Mouse (Mus musculus): ENCODE measurements at regions not wholly inside any gene's neighbourhood (a gene's known extent, or its start where the extent isn't known, plus 50 kb on each side); places are given as distances from the start of the nearest gene placed in this dataset.

DNA sequence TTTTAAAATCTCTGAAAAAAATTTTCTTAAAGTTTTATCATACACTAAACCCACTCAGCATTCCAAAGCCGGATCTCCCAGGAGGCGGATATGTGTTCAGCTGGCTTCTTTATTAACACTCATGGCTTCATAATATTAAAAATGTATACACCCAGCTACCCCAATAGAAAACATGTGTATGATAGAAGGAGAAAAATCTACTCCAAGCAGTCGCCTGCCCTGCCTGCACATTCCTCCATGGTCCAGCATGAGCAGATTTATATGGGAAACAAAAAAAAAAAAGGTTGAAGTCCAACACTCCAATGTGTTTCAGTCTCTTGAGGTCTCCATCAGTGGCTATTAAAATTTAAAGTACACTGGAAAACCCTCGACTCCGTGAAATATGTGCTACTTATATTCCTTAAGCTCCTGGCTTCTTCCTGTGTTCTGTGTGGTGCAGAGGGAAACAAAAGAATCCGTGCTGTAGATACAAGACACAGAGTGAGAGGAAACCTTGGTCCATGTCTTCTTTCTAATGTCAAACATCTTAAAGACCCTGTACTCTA is 142.0 kb upstream of the Ppargc1a start:
- no peak for ATAC-seq (replicated peaks; ENCODE audit: low FRiP score, poor library complexity, severe bottlenecking)

DNA sequence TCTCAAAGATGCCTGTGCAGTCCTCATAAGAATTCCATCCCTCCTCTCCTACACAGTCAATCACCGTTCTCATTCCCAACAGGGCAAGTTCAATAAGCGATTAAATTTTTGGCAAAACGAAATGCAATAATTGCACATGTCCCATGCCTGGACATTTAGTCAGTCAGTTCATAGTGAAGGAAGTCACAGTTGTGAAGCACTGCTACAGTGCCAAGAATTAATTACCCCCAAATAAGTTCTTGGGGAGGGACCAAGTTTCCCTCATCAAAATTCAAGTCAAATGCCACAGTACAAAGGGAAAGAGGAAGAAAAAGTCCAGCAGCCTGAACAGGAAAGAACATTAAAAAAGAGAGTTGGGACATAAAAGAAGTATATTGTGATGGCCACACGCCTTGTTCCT is 112.4 kb upstream of the Ppargc1a start:
- ATAC-seq (replicated peaks; ENCODE audit: low FRiP score, poor library complexity, severe bottlenecking) = no peak

DNA sequence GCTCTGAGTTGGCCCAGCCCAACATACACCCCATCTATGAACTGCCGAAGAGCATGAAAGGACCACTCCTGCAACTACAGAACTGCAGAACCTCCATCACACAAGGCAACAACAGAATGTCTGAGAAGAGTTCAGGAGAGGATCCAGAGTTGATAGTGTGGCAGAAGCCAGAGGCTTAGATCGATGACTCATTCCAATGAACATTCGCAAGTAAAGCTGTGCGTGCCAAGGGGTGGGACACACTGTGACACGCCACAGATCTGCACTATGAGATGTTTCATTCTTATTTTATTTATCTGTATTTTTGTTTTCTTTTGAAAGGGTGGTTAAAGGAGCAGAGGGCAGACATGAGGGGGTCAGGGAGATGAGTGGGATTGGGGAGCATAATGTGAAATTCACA is 103.7 kb upstream of the Ppargc1a start:
- no peak for ATAC-seq (replicated peaks; ENCODE audit: low FRiP score, poor library complexity, severe bottlenecking)

DNA sequence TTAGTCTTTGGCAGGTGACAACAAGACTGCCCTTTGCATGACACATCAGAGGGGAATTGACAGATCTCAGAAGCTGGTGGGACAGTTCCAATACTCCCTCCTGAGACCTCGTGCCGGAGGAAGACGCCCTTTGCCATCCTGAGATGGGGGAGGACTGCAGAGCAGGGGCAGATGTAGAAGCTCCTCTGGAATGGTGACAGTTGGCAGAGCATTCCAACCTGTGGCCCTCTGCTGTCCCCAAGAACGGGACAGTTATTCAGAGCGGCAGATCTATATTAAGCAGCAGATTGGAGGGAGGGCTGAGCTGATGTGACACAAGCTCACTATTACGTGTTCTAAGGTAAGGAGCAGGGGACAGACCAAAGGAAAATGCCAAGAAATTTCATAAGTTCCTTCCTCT is 97.7 kb upstream of the Ppargc1a start:
- no peak for ATAC-seq (replicated peaks; ENCODE audit: low FRiP score, poor library complexity, severe bottlenecking)

DNA sequence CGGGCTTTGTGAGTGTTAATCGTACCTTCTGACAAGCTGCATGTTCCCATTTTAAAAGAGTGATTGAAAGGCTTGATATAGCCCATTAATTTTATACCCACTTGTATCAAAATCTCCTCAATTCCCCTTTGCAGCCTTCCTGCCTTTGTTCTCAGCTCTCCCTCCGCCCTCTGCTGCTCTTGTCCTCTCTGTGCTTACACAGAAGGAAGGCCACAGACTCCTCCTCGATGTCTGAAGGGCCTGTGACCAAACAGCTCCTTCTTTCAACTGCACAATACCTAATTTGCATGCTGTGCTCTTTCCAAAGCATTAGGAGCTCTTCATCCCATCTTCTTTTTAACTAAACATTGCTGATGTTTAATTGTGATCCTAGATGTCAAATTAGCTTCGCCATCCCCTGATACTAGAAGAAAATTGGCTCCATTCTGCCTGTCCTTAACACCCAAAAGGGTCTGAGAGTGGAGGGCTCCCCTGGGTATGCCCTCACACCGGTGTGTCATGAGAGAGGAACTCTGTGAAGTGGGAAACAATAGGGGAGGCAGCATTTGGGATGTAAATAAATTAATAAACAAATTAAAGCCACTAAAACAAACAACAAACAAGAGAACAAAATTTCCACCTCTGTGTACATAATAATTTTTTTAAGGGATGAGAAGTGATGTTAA is 90.8 kb upstream of the Ppargc1a start:
- no peak for ATAC-seq (replicated peaks; ENCODE audit: low FRiP score, poor library complexity, severe bottlenecking)

DNA sequence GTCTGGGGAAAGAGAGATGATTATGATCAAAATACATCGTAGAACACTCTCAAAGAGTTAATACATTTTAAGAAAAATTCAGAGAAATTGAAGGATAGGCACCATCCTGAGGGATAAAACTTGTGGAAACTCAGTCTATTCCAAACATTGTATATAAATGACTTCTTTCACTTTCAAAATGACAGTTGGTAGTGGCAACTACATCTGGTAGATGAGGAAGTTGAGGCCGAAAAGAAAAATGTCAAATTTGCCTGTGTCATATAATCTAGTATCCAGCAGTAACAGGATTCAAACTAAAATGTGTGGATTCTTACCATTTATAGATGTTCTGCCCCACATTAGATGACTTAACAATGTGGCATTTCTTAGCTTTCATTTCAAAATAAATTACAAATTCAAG is 86.0 kb upstream of the Ppargc1a start:
- ATAC-seq (replicated peaks; ENCODE audit: low FRiP score, poor library complexity, severe bottlenecking) = no peak

DNA sequence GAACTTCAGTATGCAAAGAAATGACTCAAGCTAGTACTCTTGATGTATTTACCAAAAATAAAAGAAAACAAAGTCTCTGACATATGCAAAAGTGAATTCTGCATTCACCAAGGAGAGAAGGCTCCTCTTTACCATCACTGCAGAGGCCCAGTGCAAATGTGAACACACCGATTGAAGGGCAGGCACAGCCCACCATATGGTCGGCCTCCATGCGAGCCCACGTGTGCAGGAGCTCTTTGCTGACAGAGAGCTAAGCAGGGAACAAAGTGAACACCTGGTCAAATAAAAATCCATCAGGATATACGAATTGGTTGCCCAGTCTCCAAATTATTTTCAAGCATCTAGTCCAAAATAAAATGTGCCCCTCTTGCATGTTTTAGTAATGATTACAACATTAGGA is 56.9 kb upstream of the Ppargc1a start:
- no peak for ATAC-seq (replicated peaks; ENCODE audit: low FRiP score, poor library complexity, severe bottlenecking)
